Mouse (Mus musculus) MEL (cell line): Measurements from ENCODE around the gene Upb1. TPM values are rescaled to one million over a fixed set of nuclear protein-coding genes. Genes with fewer than 3 reads are reported as not detected.

ENCODE experiments used
- DNase-seq: peaks from one replicate; pipeline ENCODE4 v3.0.0; 2011; ENCODE audit warnings: low read depth, low spot score
- H3K27ac ChIP-seq: 2 replicates; pipeline ENCODE4 v1.5.1; 2012; ENCODE audit warnings: low read depth, mild to moderate bottlenecking, control low read depth, low read length, moderate library complexity; ENCODE audit not compliant: control insufficient read depth
- H3K27me3 ChIP-seq, 2 experiments: fragments of 150-350 bp in 1 of 2; sonication (generic) in 1 of 2; 2 replicates each; pipeline ENCODE4 v1.6.1; 2012; ENCODE audit warnings: low read length in 2 of 2, mild to moderate bottlenecking in 2 of 2, improper control_type of control experiment in 1 of 2, moderate library complexity in 1 of 2; ENCODE audit not compliant: insufficient read depth in 2 of 2, control insufficient read depth in 1 of 2
- H3K36me3 ChIP-seq, 2 experiments: 2 replicates each; pipeline ENCODE4 v1.6.1; 2012 to 2014; ENCODE audit warnings: low read length in 2 of 2, improper control_type of control experiment in 1 of 2, inconsistent platforms in 1 of 2, mild to moderate bottlenecking in 1 of 2; ENCODE audit not compliant: insufficient read depth in 2 of 2, control insufficient read depth in 1 of 2
- H3K4me1 ChIP-seq, 2 experiments: fragments of 150-350 bp in 1 of 2; sonication (generic) in 1 of 2; 2 replicates each; pipeline ENCODE4 v1.6.1; 2012; ENCODE audit warnings: low read length in 2 of 2, improper control_type of control experiment in 1 of 2, mild to moderate bottlenecking in 1 of 2; ENCODE audit not compliant: insufficient read depth in 2 of 2, control insufficient read depth in 1 of 2
- H3K4me3 ChIP-seq, 2 experiments: fragments of 150-350 bp in 1 of 2; sonication (generic) in 1 of 2; 2 replicates each; pipeline ENCODE4 v1.5.1; 2012; ENCODE audit warnings: low read depth in 2 of 2, low read length in 2 of 2, mild to moderate bottlenecking in 2 of 2, moderate library complexity in 2 of 2, control low read depth in 1 of 2, improper control_type of control experiment in 1 of 2; ENCODE audit not compliant: control insufficient read depth in 1 of 2, insufficient read depth in 1 of 2
- H3K79me2 ChIP-seq: 2 replicates; pipeline ENCODE4 v1.6.1; 2012; ENCODE audit warnings: mild to moderate bottlenecking, low read length, moderate library complexity; ENCODE audit not compliant: control insufficient read depth, poor library complexity, insufficient read depth
- H3K9ac ChIP-seq: 2 replicates; pipeline ENCODE4 v1.6.1; 2012; ENCODE audit warnings: low read depth, mild to moderate bottlenecking, control low read depth, low read length, moderate library complexity; ENCODE audit not compliant: control insufficient read depth, poor library complexity, severe bottlenecking
- H3K9me3 ChIP-seq: fragments of 150-350 bp; sonication (generic); replicated peaks from 2 replicates; pipeline ENCODE4 v1.6.1; 2012; ENCODE audit warnings: mild to moderate bottlenecking, low read length, improper control_type of control experiment, moderate library complexity; ENCODE audit not compliant: insufficient read depth
- CHD1 ChIP-seq: IDR thresholded peaks from 2 replicates; pipeline ENCODE4 v1.6.1; 2012; ENCODE audit warnings: low read depth, mild to moderate bottlenecking, inconsistent platforms, low read length, improper control_type of control experiment
- CHD2 ChIP-seq: IDR thresholded peaks from 2 replicates; pipeline ENCODE4 v1.6.1; 2011; ENCODE audit warnings: low read length, improper control_type of control experiment
- CTCF ChIP-seq, 3 experiments: IDR thresholded peaks in 2 of 3; conservative IDR thresholded peaks in 1 of 3; 2 replicates each; pipeline ENCODE4 v1.5.1; 2011 to 2012; ENCODE audit warnings: low read length in 3 of 3, low read depth in 2 of 3, mild to moderate bottlenecking in 2 of 3, improper control_type of control experiment in 1 of 3, inconsistent platforms in 1 of 3, mixed read lengths in 1 of 3, moderate library complexity in 1 of 3; ENCODE audit not compliant: control insufficient read depth in 1 of 3, insufficient read depth in 1 of 3, poor library complexity in 1 of 3, severe bottlenecking in 1 of 3
- ELF1 ChIP-seq: IDR thresholded peaks from 2 replicates; pipeline ENCODE4 v1.6.1; 2014; ENCODE audit warnings: low read depth, mild to moderate bottlenecking, inconsistent platforms, low read length, improper control_type of control experiment, moderate library complexity
- EP300 ChIP-seq, 2 experiments: IDR thresholded peaks; 2 replicates each; pipeline ENCODE4 v1.6.1; 2011; ENCODE audit warnings: improper control_type of control experiment in 2 of 2, low read length in 2 of 2, low read depth in 1 of 2, mild to moderate bottlenecking in 1 of 2
- ETS1 ChIP-seq: IDR thresholded peaks from 2 replicates; pipeline ENCODE4 v1.6.1; 2012; ENCODE audit warnings: low read depth, mild to moderate bottlenecking, inconsistent platforms, low read length, improper control_type of control experiment, moderate library complexity
- GABPA ChIP-seq: IDR thresholded peaks from 2 replicates; pipeline ENCODE4 v1.6.1; 2012; ENCODE audit warnings: low read depth, mild to moderate bottlenecking, inconsistent platforms, low read length, improper control_type of control experiment, moderate library complexity
- GATA1 ChIP-seq: IDR thresholded peaks from 2 replicates; pipeline ENCODE4 v1.6.1; 2011; ENCODE audit warnings: low read depth, low read length, improper control_type of control experiment
- KAT2A ChIP-seq: conservative IDR thresholded peaks from 2 replicates; pipeline ENCODE4 v1.6.1; 2012; ENCODE audit warnings: low read depth, low read length, improper control_type of control experiment, inconsistent platforms
- MAX ChIP-seq: IDR thresholded peaks from 2 replicates; pipeline ENCODE4 v1.6.1; 2011; ENCODE audit warnings: low read length, improper control_type of control experiment
- MXI1 ChIP-seq: IDR thresholded peaks from 2 replicates; pipeline ENCODE4 v1.6.1; 2011; ENCODE audit warnings: mild to moderate bottlenecking, low read depth, low read length, improper control_type of control experiment
- MYC ChIP-seq: IDR thresholded peaks from 2 replicates; pipeline ENCODE4 v1.6.1; 2011; ENCODE audit warnings: low read depth, mild to moderate bottlenecking, low read length, improper control_type of control experiment, moderate library complexity
- NELFE ChIP-seq: IDR thresholded peaks from 2 replicates; pipeline ENCODE4 v1.6.1; 2011; ENCODE audit warnings: low read depth, low read length, improper control_type of control experiment
- POLR2A ChIP-seq, 2 experiments: IDR thresholded peaks; 2 replicates each; pipeline ENCODE4 v1.6.1; 2011 to 2012; ENCODE audit warnings: low read length in 2 of 2, mild to moderate bottlenecking in 2 of 2, control low read depth in 1 of 2, improper control_type of control experiment in 1 of 2, low read depth in 1 of 2, moderate library complexity in 1 of 2; ENCODE audit not compliant: control insufficient read depth in 1 of 2, insufficient read depth in 1 of 2, poor library complexity in 1 of 2
- RAD21 ChIP-seq: IDR thresholded peaks from 2 replicates; pipeline ENCODE4 v1.6.1; 2011; ENCODE audit warnings: mild to moderate bottlenecking, low read depth, low read length, improper control_type of control experiment
- RCOR1 ChIP-seq: IDR thresholded peaks from 2 replicates; pipeline ENCODE4 v1.6.1; 2012; ENCODE audit warnings: low read depth, mild to moderate bottlenecking, inconsistent platforms, low read length, improper control_type of control experiment
- SMC3 ChIP-seq: IDR thresholded peaks from 2 replicates; pipeline ENCODE4 v1.6.1; 2011; ENCODE audit warnings: low read depth, low read length, improper control_type of control experiment
- TBP ChIP-seq: IDR thresholded peaks from 2 replicates; pipeline ENCODE4 v1.8.0; 2011; ENCODE audit warnings: low read depth, low read length, improper control_type of control experiment
- TCF12 ChIP-seq: IDR thresholded peaks from 2 replicates; pipeline ENCODE4 v1.6.1; 2014; ENCODE audit warnings: low read depth, mild to moderate bottlenecking, inconsistent platforms, low read length, improper control_type of control experiment, moderate library complexity
- USF1 ChIP-seq: IDR thresholded peaks from 2 replicates; pipeline ENCODE4 v1.6.1; 2014; ENCODE audit warnings: low read depth, mild to moderate bottlenecking, inconsistent platforms, low read length, improper control_type of control experiment, moderate library complexity
- ZC3H11A ChIP-seq: IDR thresholded peaks from 2 replicates; pipeline ENCODE4 v1.6.1; 2012; ENCODE audit warnings: low read depth, mild to moderate bottlenecking, inconsistent platforms, low read length, improper control_type of control experiment
- ZKSCAN1 ChIP-seq: IDR thresholded peaks from 2 replicates; pipeline ENCODE4 v1.6.1; 2012; ENCODE audit warnings: low read depth, mild to moderate bottlenecking, inconsistent platforms, low read length, improper control_type of control experiment, moderate library complexity
- ZNF384 ChIP-seq: IDR thresholded peaks from 2 replicates; pipeline ENCODE4 v1.6.1; 2012; ENCODE audit warnings: low read depth, mild to moderate bottlenecking, inconsistent platforms, low read length, improper control_type of control experiment
- polyA plus RNA-seq, 2 experiments: library from polyadenylated mRNA; stranded (reverse) in 1 of 2; unstranded in 1 of 2; fragments of >175 nt in 1 of 2; fragments of >200 nt in 1 of 2; gene quantifications; 2 replicates each; pipeline versions ENCODE4 v1.2.1 to v1.2.4; 2012; ENCODE audit warnings: low replicate concordance in 2 of 2, low read depth in 1 of 2; ENCODE audit not compliant: insufficient read length in 2 of 2, insufficient read depth in 1 of 2, missing spikeins in 1 of 2
- total RNA-seq: library from RNA; depleted of rRNA; stranded (reverse); fragments of 300-350 nt; gene quantifications from 2 replicates; pipeline ENCODE4 v1.2.3, GENCODE M21; 2012

Gene Upb1
- total and polyA plus RNA-seq, 3 experiments = 0.03 TPM; not detected in 2

DNA sequence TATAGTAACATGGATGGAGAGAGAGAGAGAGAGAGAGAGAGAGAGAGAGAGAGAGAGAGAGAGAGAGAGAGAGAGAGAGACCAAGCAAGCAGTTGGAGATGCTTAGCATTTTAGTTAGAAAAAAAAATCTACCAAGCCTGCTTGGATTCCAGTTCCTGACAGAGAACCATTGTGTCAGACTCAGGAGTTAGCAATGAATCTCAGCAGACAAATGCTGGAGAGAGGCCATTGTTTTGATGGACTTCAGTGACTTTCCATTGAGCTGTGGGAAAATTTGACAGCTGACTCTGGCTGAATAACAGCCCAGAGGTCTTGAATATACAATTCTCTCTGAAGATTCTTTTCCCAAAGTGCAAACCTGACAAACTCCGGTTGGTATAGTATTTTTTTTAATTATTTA, 56.9 kb downstream of the Upb1 start:
- no peak for DNase-seq
- Histone ChIP-seq H3K9ac (no peak overlapping the region), H3K4me1 (no peaks in the 10 kb centered on the region; a peak in 1 of 4 replicates), H3K9me3 (no peaks in the 10 kb centered on the region), H3K4me3 (no peak overlapping the region), H3K36me3 (no peaks in the 10 kb centered on the region), H3K79me2 (no peaks in the 10 kb centered on the region), H3K27me3 (no peaks in the 10 kb centered on the region; a peak in 2 of 4 replicates), H3K27ac (no peak overlapping the region)
- TF ChIP-seq GATA1 = no peak
- no peak for TF ChIP-seq MYC
- TF ChIP-seq ELF1 = no peak
- no peak for TF ChIP-seq ZKSCAN1

DNA sequence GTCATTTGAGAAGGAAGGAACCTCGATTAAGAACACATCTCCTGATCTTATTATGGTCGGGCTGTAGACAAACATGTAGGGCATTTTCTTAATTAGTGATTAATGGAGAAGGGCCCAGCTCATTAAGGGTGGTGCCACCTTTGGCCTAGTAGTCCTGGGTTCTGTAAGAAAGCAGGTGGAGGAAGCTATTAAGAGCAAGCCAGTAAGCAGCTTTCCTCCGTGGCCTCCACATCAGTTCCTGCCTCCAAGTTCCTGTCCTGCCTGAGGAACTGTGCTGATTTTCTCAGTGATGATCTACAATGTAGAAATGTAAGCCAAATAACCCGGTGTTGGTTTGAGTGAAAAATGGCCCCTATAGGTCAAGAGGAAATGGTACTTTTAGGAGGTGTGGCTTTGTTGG, 57.4 kb downstream of the Upb1 start:
- Histone ChIP-seq H3K4me3 (no peak overlapping the region), H3K27ac (no peak overlapping the region), H3K79me2 (no peaks in the 10 kb centered on the region), H3K9ac (no peak overlapping the region), H3K36me3 (no peaks in the 10 kb centered on the region), H3K27me3 (no peaks in the 10 kb centered on the region; a peak in 2 of 4 replicates), H3K4me1 (no peaks in the 10 kb centered on the region; a peak in 1 of 4 replicates), H3K9me3 (no peaks in the 10 kb centered on the region)
- TF ChIP-seq POLR2A (IDR thresholded peaks at IDR 0.05; ENCODE audit: control insufficient read depth in 1 of 2, insufficient read depth in 1 of 2, low read depth in 1 of 2, low read length in 2 of 2, poor library complexity in 1 of 2) = no peak
- no peak for TF ChIP-seq SMC3
- TF ChIP-seq EP300 (IDR thresholded peaks at IDR 0.05; ENCODE audit: low read depth in 1 of 2, low read length in 2 of 2) = no peak
- TF ChIP-seq CHD2 = no peak
- TF ChIP-seq MXI1 = no peak
- no peak for TF ChIP-seq TBP
- TF ChIP-seq TCF12 = no peak
- TF ChIP-seq NELFE = no peak
- no peak for TF ChIP-seq ZC3H11A
- TF ChIP-seq GABPA = no peak
- no peak for TF ChIP-seq RAD21
- no peak for TF ChIP-seq MYC
- no peak for DNase-seq

DNA sequence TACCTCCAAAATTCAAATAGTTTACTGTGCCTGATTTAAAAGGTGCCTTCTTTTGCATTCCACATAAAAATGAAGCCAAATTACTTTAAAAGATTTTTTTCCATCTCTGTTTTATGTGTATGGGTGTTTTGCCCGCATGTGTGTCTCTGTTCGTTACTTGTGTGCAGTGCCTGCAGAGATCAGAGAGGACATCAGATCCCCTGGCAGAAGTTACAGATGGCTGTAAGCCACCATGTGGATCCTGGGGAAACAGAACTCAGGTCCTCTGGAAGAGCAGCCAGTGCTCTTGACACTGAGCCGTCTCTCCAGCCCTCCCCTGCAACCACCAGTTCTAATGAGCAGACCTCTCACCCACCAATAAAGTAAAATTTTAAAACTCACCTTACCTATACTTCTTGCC, 61.8 kb downstream of the Upb1 start:
- Histone ChIP-seq H3K9ac (no peak overlapping the region), H3K4me3 (no peak overlapping the region), H3K9me3 (no peaks in the 10 kb centered on the region), H3K27ac (no peak overlapping the region), H3K27me3 (no peaks in the 10 kb centered on the region; a peak in 2 of 4 replicates), H3K36me3 (no peaks in the 10 kb centered on the region), H3K4me1 (no peaks in the 10 kb centered on the region), H3K79me2 (no peaks in the 10 kb centered on the region)
- no peak for DNase-seq
- no peak for TF ChIP-seq ETS1
- TF ChIP-seq POLR2A (IDR thresholded peaks at IDR 0.05; ENCODE audit: control insufficient read depth in 1 of 2, insufficient read depth in 1 of 2, low read depth in 1 of 2, low read length in 2 of 2, poor library complexity in 1 of 2) = no peak
- no peak for TF ChIP-seq NELFE
- TF ChIP-seq CTCF (IDR thresholded peaks at IDR 0.05 in 2 of 3, conservative IDR thresholded peaks at IDR 0.05 in 1 of 3; ENCODE audit: control insufficient read depth in 1 of 3, insufficient read depth in 1 of 3, low read depth in 2 of 3, low read length in 3 of 3, poor library complexity in 1 of 3, severe bottlenecking in 1 of 3) = no peak
- no peak for TF ChIP-seq USF1
- no peak for TF ChIP-seq KAT2A
- no peak for TF ChIP-seq RAD21
- no peak for TF ChIP-seq CHD1
- TF ChIP-seq RCOR1 = no peak
- no peak for TF ChIP-seq ZNF384
- TF ChIP-seq MAX = no peak
- no peak for TF ChIP-seq CHD2
